Mouse (Mus musculus) forelimb bud, embryonic 11.5 days (tissue): Measurements from ENCODE around the gene Mocs2.

Experiments used
- DNase-seq: peaks from one replicate; pipeline ENCODE4 v3.0.0-alpha.2; 2012; ENCODE audit warnings: low read depth, low spot score

Mocs2 gene

GRCm38 (mm10) chr13:114853152-114853551 is 35.1 kb downstream of the Mocs2 start:
- DNase-seq: no peak

- DNase-seq: no peak
Observed at GRCm38 (mm10) chr13:114854023-114854422, 36.0 kb downstream of the Mocs2 start.

GRCm38 (mm10) chr13:114854428-114854827 is 36.4 kb downstream of the Mocs2 start:
- no peak for DNase-seq

- no peak for DNase-seq
Observed at GRCm38 (mm10) chr13:114855573-114856268, 37.7 kb downstream of the Mocs2 start.

GRCm38 (mm10) chr13:114856269-114856627 is 38.2 kb downstream of the Mocs2 start:
- DNase-seq: no peak

- no peak for DNase-seq
Observed at GRCm38 (mm10) chr13:114857525-114857924, 39.5 kb downstream of the Mocs2 start.

GRCm38 (mm10) chr13:114874738-114875137 is 56.7 kb downstream of the Mocs2 start:
- DNase-seq: no peak

GRCm38 (mm10) chr13:114876005-114876520 is 58.0 kb downstream of the Mocs2 start:
- no peak for DNase-seq

- no peak for DNase-seq
Observed at GRCm38 (mm10) chr13:114878667-114879066, 60.6 kb downstream of the Mocs2 start.
